Mouse (Mus musculus) myocyte (in vitro differentiated cells): ENCODE measurements at regions not wholly inside any gene's neighbourhood (a gene's known extent, or its start where the extent isn't known, plus 50 kb on each side); places are given as distances from the start of the nearest gene placed in this dataset.

Source experiments
- H3K27me3 ChIP-seq: one replicate; pipeline ENCODE4 v1.6.1; 2011; ENCODE audit not compliant: control insufficient read depth, insufficient read depth, insufficient read length
- H3K36me3 ChIP-seq: one replicate; pipeline ENCODE4 v1.6.1; 2011; ENCODE audit not compliant: control insufficient read depth, insufficient read depth
- H3K4me2 ChIP-seq: one replicate; pipeline ENCODE4 v1.6.1; 2011; ENCODE audit warnings: low read depth, control low read depth
- H3K4me3 ChIP-seq: one replicate; pipeline ENCODE4 v1.5.1; 2011; ENCODE audit warnings: mild to moderate bottlenecking, control low read depth, moderate library complexity
- H3K79me2 ChIP-seq: one replicate; pipeline ENCODE4 v1.6.1; 2011; ENCODE audit not compliant: control insufficient read depth, insufficient read depth
- H3ac ChIP-seq: one replicate; pipeline ENCODE4 v1.6.1; 2011; ENCODE audit not compliant: control insufficient read depth, insufficient read length
- CEBPB ChIP-seq: IDR thresholded peaks from 2 replicates; pipeline ENCODE4 v1.6.1; 2011; ENCODE audit warnings: mild to moderate bottlenecking, moderate library complexity; ENCODE audit not compliant: poor library complexity, insufficient read depth, severe bottlenecking
- E2F4 ChIP-seq: IDR thresholded peaks from one replicate; pipeline ENCODE4 v1.6.1; 2011; ENCODE audit warnings: mild to moderate bottlenecking, control low read depth, moderate library complexity; ENCODE audit not compliant: insufficient read depth
- MAX ChIP-seq: IDR thresholded peaks from one replicate; pipeline ENCODE4 v1.6.1; 2011; ENCODE audit warnings: low read depth, mild to moderate bottlenecking, control low read depth
- MYOD1 ChIP-seq, 3 experiments: IDR thresholded peaks; one replicate each; pipeline ENCODE4 v1.6.1; 2011; ENCODE audit warnings: control low read depth in 2 of 3, low read depth in 2 of 3, mild to moderate bottlenecking in 2 of 3, moderate library complexity in 1 of 3; ENCODE audit not compliant: insufficient read length in 2 of 3, control insufficient read depth in 1 of 3
- MYOG ChIP-seq, 3 experiments: IDR thresholded peaks; one replicate each; pipeline ENCODE4 v1.6.1; 2011; ENCODE audit warnings: control low read depth in 2 of 3, low read depth in 2 of 3, mild to moderate bottlenecking in 2 of 3; ENCODE audit not compliant: insufficient read length in 2 of 3, control insufficient read depth in 1 of 3, insufficient read depth in 1 of 3
- POLR2A ChIP-seq: IDR thresholded peaks from one replicate; pipeline ENCODE4 v1.6.1; 2011; ENCODE audit warnings: low read depth, mild to moderate bottlenecking, control low read depth, moderate library complexity; ENCODE audit not compliant: insufficient read length
- POLR2AphosphoS2 ChIP-seq: IDR thresholded peaks from one replicate; pipeline ENCODE4 v1.6.1; 2011; ENCODE audit warnings: low read depth, control low read depth; ENCODE audit not compliant: insufficient read length
- REST ChIP-seq: IDR thresholded peaks from one replicate; pipeline ENCODE4 v1.6.1; 2011; ENCODE audit warnings: mild to moderate bottlenecking, control low read depth, moderate library complexity; ENCODE audit not compliant: insufficient read depth, insufficient read length
- SRF ChIP-seq: IDR thresholded peaks from one replicate; pipeline ENCODE4 v1.6.1; 2011; ENCODE audit warnings: low read depth; ENCODE audit not compliant: control insufficient read depth, insufficient read length
- TCF12 ChIP-seq: IDR thresholded peaks from one replicate; pipeline ENCODE4 v1.6.1; 2011; ENCODE audit warnings: mild to moderate bottlenecking, control low read depth; ENCODE audit not compliant: poor library complexity, insufficient read depth, severe bottlenecking
- TCF3 ChIP-seq: IDR thresholded peaks from one replicate; pipeline ENCODE4 v1.6.1; 2011; ENCODE audit warnings: low read depth, control low read depth; ENCODE audit not compliant: insufficient read length
- USF1 ChIP-seq: IDR thresholded peaks from one replicate; pipeline ENCODE4 v1.6.1; 2011; ENCODE audit warnings: low read depth, mild to moderate bottlenecking, control low read depth, moderate library complexity

DNA sequence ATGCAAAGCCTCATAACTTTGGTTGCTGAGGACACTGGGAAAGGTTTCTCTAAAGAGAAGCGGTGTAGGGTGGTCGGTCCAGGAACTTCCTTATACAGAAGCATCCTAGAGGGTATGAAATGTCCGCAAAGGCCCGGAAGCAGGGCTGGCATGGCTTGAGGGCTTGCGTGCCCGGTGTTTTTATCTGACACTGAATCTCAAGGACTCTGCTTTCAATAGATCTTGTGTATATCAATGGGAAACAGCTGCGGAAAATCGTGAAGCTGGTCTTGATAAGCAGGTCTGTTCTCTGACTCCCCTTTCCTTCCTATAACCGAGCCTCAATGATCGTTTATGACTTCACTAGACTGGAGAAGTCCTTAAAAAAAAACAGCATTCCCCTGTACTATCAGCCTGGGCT lies 580.4 kb upstream of the Gm19410 start:
- no peak overlapping the region for H3K4me3 ChIP-seq
- H3K4me2 ChIP-seq: no peak overlapping the region
- H3K36me3 ChIP-seq: no peaks in the 10 kb centered on the region
- no peaks in the 10 kb centered on the region for H3K79me2 ChIP-seq
- no peak for TF ChIP-seq SRF
- no peak for TF ChIP-seq MYOG (IDR thresholded peaks at IDR 0.05; ENCODE audit: control insufficient read depth in 1 of 3, insufficient read depth in 1 of 3, insufficient read length in 2 of 3, low read depth in 2 of 3)
- no peak for TF ChIP-seq REST
- TF ChIP-seq MAX: no peak
- no peak for TF ChIP-seq POLR2AphosphoS2
- no peak for TF ChIP-seq TCF12
- no peak for TF ChIP-seq CEBPB
- no peak for TF ChIP-seq POLR2A
- no peak for TF ChIP-seq USF1
- TF ChIP-seq E2F4: no peak
- no peak for TF ChIP-seq TCF3
- no peak for TF ChIP-seq MYOD1 (IDR thresholded peaks at IDR 0.05; ENCODE audit: control insufficient read depth in 1 of 3, insufficient read length in 2 of 3, low read depth in 2 of 3)
- H3K27me3 ChIP-seq: no peaks in the 10 kb centered on the region
- no peak overlapping the region for H3ac ChIP-seq

DNA sequence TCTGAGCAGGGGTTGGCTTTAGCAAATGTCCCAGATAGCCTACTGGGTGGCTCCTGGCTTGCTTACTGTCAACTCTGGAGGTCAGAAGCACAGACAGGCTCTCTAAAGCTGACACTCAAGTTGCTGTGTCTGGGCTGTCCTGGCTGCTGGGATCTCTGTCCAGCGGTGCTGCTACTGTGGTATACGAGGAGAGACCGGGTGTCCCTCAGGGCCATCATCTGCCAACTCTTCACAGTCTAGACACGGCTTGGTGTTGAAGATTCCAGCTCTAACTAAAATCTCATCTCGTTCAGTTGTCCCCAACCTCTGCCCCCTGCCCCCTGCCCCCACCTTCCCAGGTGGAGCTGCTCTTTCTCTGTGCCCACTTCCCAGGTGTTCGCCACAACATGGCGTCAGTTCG lies 577.1 kb upstream of the Gm19410 start:
- Histone ChIP-seq H3K27me3 (no peaks in the 10 kb centered on the region), H3ac (no peak overlapping the region), H3K4me2 (no peak overlapping the region), H3K79me2 (no peaks in the 10 kb centered on the region), H3K36me3 (no peaks in the 10 kb centered on the region), H3K4me3 (no peak overlapping the region)
- no peak for TF ChIP-seq SRF
- no peak for TF ChIP-seq TCF12
- TF ChIP-seq MYOG (IDR thresholded peaks at IDR 0.05; ENCODE audit: control insufficient read depth in 1 of 3, insufficient read depth in 1 of 3, insufficient read length in 2 of 3, low read depth in 2 of 3): no peak
- TF ChIP-seq MYOD1 (IDR thresholded peaks at IDR 0.05; ENCODE audit: control insufficient read depth in 1 of 3, insufficient read length in 2 of 3, low read depth in 2 of 3): no peak
- TF ChIP-seq POLR2AphosphoS2: no peak
- TF ChIP-seq CEBPB: no peak
- no peak for TF ChIP-seq REST

DNA sequence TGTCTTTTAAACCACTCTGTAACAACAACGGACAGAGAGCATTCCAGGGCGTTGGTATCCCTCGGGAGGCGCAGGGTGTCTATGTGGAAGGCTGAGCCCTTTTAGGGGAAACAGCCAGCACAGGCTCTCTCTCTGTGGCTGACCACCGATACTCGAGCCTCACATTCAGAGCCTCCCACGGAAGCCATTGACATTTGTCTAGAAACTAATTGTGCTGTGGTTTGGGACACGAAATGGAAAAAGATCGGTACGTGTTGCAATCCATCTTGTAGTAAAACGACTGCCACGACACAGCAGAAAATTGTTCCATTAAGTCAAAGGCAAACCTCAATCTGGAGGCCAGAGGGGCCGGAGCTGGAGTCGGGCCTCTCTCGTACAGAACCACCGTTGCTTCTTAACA lies 575.9 kb upstream of the Gm19410 start:
- Histone ChIP-seq H3K36me3 (no peaks in the 10 kb centered on the region), H3K27me3 (no peaks in the 10 kb centered on the region), H3ac (no peak overlapping the region), H3K4me3 (no peak overlapping the region), H3K4me2 (no peak overlapping the region), H3K79me2 (no peaks in the 10 kb centered on the region)
- TF ChIP-seq POLR2A (no peak), TCF12 (no peak), MYOD1 (IDR thresholded peaks at IDR 0.05; ENCODE audit: control insufficient read depth in 1 of 3, insufficient read length in 2 of 3, low read depth in 2 of 3) (no peak), POLR2AphosphoS2 (no peak), TCF3 (no peak), USF1 (no peak), CEBPB (no peak), E2F4 (no peak), SRF (no peak), MYOG (IDR thresholded peaks at IDR 0.05; ENCODE audit: control insufficient read depth in 1 of 3, insufficient read depth in 1 of 3, insufficient read length in 2 of 3, low read depth in 2 of 3) (no peak), REST (no peak), MAX (no peak)

DNA sequence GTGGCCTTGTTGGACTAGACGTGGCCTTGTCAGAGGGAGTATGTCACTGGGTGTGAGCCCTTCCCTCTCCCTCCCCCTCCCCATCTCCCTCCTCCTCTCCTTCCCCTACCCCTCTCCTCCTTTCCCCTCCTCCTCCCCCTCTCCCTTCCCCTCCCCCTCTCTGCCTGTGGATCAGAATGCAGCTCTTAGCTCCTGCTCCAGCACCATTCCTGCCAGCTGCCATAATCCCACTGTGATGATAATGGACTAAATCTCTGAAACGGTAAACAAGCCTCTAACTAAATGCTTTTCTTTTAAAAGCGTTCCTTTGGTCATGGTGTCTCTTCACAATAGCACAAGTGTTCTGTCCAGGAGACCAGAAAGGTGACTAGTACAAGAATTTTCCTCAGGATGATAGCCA lies 573.1 kb upstream of the Gm19410 start:
- H3K4me3 ChIP-seq: no peak overlapping the region
- no peak overlapping the region for H3K4me2 ChIP-seq
- H3ac ChIP-seq: no peak overlapping the region
- TF ChIP-seq MAX: no peak
- no peak for TF ChIP-seq TCF12
- TF ChIP-seq MYOG (IDR thresholded peaks at IDR 0.05; ENCODE audit: control insufficient read depth in 1 of 3, insufficient read depth in 1 of 3, insufficient read length in 2 of 3, low read depth in 2 of 3): no peak
- no peak for TF ChIP-seq SRF
- TF ChIP-seq POLR2AphosphoS2: no peak
- TF ChIP-seq MYOD1 (IDR thresholded peaks at IDR 0.05; ENCODE audit: control insufficient read depth in 1 of 3, insufficient read length in 2 of 3, low read depth in 2 of 3): no peak
- no peak for TF ChIP-seq E2F4
- TF ChIP-seq CEBPB: no peak
- TF ChIP-seq POLR2A: no peak
- TF ChIP-seq REST: no peak
- no peak for TF ChIP-seq TCF3
- no peak for TF ChIP-seq USF1
- no peaks in the 10 kb centered on the region for H3K36me3 ChIP-seq
- no peaks in the 10 kb centered on the region for H3K27me3 ChIP-seq
- no peaks in the 10 kb centered on the region for H3K79me2 ChIP-seq

DNA sequence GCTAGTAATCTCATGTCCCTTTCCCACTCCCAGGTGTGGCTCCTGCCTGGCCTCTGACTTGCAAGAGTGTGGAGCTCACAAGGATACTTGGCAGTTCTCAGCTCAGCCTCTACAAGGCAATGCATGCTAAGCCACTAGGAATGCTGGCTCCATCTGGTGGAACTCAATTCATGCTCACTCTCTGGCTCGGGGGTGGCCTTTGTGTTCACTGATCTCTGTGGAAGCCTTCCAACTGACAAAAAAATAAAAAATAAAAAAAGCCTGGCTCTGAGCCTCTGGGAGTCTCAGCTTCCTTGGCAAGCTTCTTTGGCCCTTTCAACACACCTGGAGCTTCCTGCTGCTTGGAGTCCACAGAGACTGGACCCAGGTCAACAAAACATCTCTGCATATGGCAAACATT lies 571.8 kb upstream of the Gm19410 start:
- Histone ChIP-seq H3K36me3 (no peaks in the 10 kb centered on the region), H3K27me3 (no peaks in the 10 kb centered on the region), H3ac (no peak overlapping the region), H3K79me2 (no peaks in the 10 kb centered on the region), H3K4me3 (no peak overlapping the region), H3K4me2 (no peak overlapping the region)
- TF ChIP-seq USF1: no peak
- no peak for TF ChIP-seq MAX
- no peak for TF ChIP-seq SRF
- TF ChIP-seq MYOD1 (IDR thresholded peaks at IDR 0.05; ENCODE audit: control insufficient read depth in 1 of 3, insufficient read length in 2 of 3, low read depth in 2 of 3): no peak
- no peak for TF ChIP-seq REST
- TF ChIP-seq MYOG (IDR thresholded peaks at IDR 0.05; ENCODE audit: control insufficient read depth in 1 of 3, insufficient read depth in 1 of 3, insufficient read length in 2 of 3, low read depth in 2 of 3): no peak
- TF ChIP-seq TCF3: no peak
- no peak for TF ChIP-seq POLR2AphosphoS2
- TF ChIP-seq CEBPB: no peak
- TF ChIP-seq TCF12: no peak
- TF ChIP-seq POLR2A: no peak
- TF ChIP-seq E2F4: no peak
